Mouse (Mus musculus) frontal cortex, adult (tissue): ENCODE results near the gene Maml3.

Experiments
- ATAC-seq: cut with Nextera tagmentation; 2 replicates; pipeline ENCODE4 v1.9.2; 2017; ENCODE audit warnings: mild to moderate bottlenecking, moderate library complexity, mixed read lengths; ENCODE audit not compliant: low TSS enrichment

Maml3 gene

DNA sequence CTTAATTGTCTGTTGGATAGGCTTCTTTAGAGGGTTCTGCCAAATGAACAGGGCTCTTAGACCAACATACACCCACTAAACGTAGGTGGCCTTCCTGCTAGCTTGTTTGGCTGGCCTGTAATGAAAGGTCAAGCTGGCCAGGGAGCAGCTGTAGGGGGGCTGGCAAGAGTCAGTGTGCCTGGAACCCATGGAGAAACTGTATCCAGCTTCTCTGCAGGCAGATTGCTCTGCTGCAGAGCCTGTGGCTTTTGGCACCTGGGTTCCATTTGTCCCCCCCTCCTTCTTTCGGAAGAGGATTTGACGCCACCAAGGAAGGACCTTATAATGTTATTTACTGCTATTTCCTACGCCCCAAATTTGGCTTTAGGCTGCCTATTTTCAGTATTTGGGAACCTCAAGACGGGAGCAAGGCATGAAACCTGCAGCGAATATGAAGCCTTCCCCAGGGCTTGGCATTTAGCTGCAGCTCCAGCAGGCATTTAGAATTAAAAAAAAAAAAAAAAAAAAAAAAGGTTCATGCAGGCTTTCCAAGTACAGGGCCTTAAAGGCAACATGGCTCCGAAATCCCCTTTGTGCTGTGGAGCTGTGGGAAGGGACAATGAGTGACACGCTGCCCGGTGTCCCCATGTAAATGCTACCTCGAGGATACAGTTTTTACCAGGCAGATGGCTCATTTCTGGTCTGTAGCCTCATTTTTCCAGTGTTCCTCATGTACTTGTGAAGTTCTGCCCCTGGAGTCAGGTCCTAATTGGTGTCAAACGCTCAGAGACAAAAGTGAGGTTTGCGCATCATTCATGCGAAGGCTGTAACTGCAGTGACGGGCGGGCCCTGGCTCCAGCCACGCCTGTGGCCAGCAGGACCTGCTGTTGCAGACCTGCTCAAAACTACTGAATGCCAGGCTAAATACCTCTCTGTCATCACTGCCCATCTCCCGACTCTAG, 356.2 kb downstream of the Maml3 start:
- ATAC-seq = no peak

GRCm38 (mm10) chr3:51746816-51747215, 358.1 kb downstream of the Maml3 start:
- ATAC-seq = no peak

DNA sequence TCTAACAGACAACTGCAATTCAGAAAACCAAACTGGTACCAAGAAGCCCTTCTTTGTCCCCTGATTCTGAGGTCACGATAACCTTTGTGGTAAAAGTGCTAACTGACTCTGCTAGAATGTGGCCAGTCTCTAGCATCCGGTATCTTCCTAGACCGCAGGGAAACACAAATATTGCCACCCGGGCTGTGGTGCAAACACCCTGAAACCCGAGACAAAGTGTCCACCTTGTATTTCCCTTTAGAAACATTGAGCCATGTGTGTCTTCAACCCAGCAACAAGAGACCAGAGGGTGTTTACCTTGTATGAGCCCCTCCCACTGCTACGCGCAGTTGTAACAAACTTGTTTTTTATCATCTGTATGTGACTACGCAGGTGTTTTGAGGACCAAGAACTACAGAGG, 359.7 kb downstream of the Maml3 start:
- no peak for ATAC-seq

- ATAC-seq = no peak
Measured at GRCm38 (mm10) chr3:51744339-51744759, 360.5 kb downstream of the Maml3 start.

DNA sequence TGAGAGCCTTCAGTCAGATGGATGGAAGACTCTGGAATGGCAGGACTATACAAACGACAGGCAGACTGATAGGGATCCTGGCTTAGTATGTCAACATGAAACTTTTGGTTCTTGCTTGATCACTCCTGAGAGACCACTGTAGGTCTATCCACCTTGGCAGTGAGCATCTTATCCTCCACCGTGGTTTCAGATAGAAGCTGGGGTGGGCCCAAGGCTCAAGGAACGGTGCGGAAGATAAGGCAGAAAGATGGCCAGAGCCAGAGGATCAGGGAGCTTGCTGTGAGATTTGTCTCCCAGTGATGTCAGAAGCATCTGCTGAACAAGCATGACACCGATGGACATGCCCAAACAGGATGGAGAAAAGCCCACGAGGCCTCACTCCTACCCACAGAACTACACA, 362.5 kb downstream of the Maml3 start:
- ATAC-seq = no peak

DNA sequence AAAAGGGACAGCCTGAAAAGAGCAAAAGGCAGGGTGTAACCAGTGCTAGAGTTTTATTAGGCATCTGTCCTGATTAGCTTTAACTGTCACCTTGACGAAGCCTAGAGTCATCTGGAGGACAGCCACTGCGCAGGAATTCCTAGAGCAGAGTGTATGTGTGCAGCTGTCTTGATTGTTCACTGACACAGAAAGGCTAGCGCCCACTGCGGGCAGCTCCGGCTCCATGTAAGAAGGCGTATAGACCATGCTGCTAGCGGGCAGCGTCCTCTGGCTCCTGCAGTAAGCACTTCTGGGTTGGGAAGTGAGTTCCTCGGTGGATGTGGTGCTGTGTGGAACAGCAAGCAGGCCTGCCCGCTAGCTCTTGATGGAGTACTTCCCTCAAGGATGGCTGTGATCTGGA, 363.1 kb downstream of the Maml3 start:
- no peak for ATAC-seq

- no peak for ATAC-seq
Measured at GRCm38 (mm10) chr3:51739835-51740112, 365.1 kb downstream of the Maml3 start.

DNA sequence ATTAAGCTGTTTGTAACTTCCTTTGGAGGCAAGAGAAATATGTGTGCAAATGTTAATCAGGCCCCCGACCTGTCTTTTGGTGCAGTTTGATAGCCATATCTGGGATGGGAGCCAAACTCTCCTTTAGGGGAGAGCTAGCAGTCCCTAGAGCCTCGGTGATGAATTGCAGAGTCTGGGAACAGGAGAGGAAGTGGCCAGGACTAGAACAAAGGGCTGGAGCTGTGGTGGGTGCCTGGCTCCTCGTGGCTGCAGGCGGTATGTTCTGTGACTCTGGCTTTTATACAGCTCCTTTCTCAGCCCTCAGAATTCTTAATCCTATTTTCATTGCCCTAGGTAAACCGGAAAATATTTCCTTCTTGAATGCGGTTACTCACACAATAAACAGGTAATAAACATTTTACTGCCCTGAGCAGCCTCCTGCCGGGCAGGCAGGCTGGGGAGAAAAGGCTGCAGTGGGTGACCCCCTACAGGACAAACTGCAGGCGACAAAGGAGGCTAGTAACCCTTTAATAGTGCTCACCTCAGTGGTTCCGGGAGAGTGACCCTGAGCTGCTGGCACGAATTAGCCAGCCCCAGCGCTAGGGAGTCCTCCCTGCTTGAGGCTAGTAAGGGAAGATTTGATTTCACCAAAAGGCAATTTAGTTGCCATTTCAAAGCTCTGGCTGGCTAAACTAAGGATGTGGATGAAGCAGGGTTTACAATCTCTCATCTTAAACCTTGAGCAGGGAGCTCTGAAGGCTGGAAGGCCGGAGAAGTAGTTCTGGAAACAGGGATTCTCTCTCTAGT, 365.6 kb downstream of the Maml3 start:
- no peak for ATAC-seq

DNA sequence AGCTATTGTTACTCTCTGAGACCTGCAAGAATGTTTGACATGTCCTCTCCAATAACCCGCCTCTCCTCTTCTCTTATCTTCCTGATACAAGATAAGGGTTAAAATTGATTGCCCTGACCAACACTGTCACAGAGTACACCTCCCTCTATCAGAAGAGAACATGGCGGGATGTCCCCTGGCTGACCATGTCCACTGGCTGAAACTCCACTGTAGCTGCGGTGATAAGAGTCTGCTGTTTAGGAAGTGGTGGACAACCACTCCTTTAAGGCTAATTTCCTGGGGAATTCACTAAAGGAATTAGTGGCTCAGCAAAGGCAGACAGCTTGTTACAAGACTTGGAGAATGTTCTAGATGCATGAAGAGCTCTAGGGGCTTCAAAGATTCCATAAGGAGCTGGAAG, 371.2 kb downstream of the Maml3 start:
- no peak for ATAC-seq

- ATAC-seq = no peak
Measured at GRCm38 (mm10) chr3:51731949-51732636, 372.8 kb downstream of the Maml3 start.

DNA sequence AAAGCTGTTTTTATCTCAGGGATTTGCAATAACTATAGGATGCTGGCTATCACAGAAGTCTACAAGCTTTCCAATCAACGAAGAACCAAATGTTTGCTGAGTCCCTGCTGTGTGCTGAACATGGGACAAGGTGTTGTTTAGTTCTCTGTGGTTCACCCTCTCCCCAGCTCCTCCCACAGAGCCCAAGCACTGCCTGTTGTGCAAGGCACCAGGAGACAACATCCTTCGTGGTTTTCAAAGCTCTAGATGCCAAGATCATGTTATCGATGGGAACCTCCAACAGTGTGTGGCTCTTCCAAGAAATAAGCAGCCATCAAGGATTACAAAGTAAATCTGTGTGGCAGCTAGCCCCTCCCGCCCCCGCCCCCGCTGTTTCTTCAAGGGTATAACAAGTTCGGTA, 374.2 kb downstream of the Maml3 start:
- no peak for ATAC-seq

- ATAC-seq = no peak
Measured at GRCm38 (mm10) chr3:51729109-51729918, 375.6 kb downstream of the Maml3 start.

DNA sequence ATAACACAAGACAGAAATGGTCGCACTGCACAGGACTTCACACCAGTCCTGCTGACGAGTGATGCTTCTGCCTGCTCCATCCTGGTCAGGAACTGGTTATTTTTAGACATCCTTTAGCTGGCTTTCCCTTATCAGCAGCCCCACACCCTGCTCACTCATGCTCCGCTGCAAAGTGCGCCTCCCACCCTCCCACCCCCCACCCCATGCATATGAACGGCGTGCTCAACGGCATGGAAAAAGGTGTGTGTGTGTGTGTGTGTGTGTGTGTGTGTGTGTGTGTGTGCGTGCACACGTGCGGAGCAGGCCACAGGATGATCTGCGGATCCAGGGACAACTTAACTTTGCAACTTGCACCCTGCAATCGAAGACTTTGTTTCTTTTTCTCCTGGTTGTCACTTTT, 376.4 kb downstream of the Maml3 start:
- ATAC-seq = no peak

GRCm38 (mm10) chr3:51727968-51728367, 376.9 kb downstream of the Maml3 start:
- peak; percentile 57 for ATAC-seq

GRCm38 (mm10) chr3:51727487-51727886, 377.4 kb downstream of the Maml3 start:
- peak; percentile 56 for ATAC-seq

GRCm38 (mm10) chr3:51726257-51726656, 378.6 kb downstream of the Maml3 start:
- no peak for ATAC-seq

- ATAC-seq = peak; percentile 79
Measured at GRCm38 (mm10) chr3:51719982-51720381, 384.9 kb downstream of the Maml3 start.

DNA sequence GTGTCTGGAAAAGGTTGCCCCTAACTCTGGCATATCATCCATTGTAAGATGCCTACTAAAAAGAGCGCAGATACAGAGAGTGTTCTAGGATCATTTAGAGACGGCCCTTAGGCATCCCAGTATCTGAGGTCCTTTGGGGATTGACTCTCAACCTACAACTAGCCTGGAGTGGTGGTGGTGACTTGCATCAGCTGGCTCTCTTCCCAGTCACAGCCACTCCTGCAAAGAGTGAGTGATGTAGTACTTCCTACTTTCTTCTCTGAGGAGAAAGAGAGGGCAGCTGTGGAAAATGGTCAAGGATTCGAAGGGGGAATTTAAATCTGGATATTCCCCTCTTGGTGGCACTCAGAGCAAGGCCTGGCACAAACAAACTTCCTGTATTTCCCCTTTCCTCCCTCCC, 385.5 kb downstream of the Maml3 start:
- no peak for ATAC-seq

DNA sequence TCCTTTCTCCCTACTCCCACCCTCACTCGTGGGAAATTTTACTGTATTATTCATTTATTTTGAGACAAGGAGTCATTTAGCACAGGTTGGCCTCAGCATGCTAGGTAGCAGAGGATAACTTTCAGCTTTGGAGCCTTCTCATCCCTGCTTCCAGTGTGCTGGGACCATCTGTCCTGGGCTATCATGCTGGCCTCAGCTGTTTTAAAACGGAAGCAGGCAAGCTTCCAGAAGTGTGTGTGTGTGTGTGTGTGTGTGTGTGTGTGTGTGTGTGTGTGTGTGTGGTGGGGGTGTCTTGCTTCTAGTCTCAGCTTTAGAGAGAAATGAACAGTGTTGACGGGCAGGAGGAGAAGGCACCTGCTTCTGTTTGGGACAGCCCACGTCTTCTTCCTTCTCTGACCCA, 387.0 kb downstream of the Maml3 start:
- ATAC-seq = no peak

- ATAC-seq = no peak
Measured at GRCm38 (mm10) chr3:51717455-51717854, 387.4 kb downstream of the Maml3 start.

- no peak for ATAC-seq
Measured at GRCm38 (mm10) chr3:51714469-51714868, 390.4 kb downstream of the Maml3 start.

DNA sequence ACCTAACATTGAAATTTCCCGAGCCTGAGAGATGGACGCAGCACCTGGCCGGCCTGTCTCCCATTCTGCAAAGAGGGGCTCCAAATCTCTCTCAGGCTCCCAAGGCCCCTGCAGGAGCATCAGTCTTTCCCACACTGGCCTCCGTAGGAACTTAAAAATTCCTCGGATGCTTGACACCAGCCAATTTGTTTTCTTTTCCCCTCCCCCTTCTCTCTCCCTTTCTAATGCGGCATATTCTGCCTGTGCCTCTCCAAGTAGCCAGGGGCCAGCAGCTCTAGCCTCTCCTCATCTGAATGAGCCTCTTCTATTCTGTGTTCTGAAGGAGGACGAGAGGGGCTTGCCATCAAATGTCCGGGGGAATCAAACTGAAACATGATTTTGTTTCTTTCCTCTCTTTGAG, 391.6 kb downstream of the Maml3 start:
- ATAC-seq = no peak
